Mouse (Mus musculus): ENCODE results near the gene Gm29776. TPM values are rescaled to one million over a fixed set of nuclear protein-coding genes. Genes with fewer than 3 reads are reported as not detected.

The Gm29776 gene
- total RNA-seq, 1 experiment from 2014 or later: 0.67 TPM

GRCm38 (mm10) chr14:54714121-54714520, 15.5 kb upstream of the Gm29776 start:
- peak; percentile 64 for ATAC-seq (replicated peaks; ENCODE audit: insufficient number of reproducible peaks, low FRiP score, low TSS enrichment, poor library complexity, severe bottlenecking)

- peak; percentile 24; the same call in 1 of the 2 replicates for ATAC-seq (replicated peaks; ENCODE audit: insufficient number of reproducible peaks, low FRiP score, low TSS enrichment, poor library complexity, severe bottlenecking)
Measured at GRCm38 (mm10) chr14:54712861-54713260, 14.2 kb upstream of the Gm29776 start.

- ATAC-seq (replicated peaks; ENCODE audit: insufficient number of reproducible peaks, low FRiP score, low TSS enrichment, poor library complexity, severe bottlenecking): no peak
Measured at GRCm38 (mm10) chr14:54712074-54712473, 13.4 kb upstream of the Gm29776 start, which contains the start of gene Cebpe. Gene Cebpe, minus strand, starts transcription at chr14:54712174.

GRCm38 (mm10) chr14:54709054-54709453, 10.4 kb upstream of the Gm29776 start:
- no peak for ATAC-seq (replicated peaks; ENCODE audit: insufficient number of reproducible peaks, low FRiP score, low TSS enrichment, poor library complexity, severe bottlenecking)

GRCm38 (mm10) chr14:54706589-54707320, 8.1 kb upstream of the Gm29776 start:
- no peak for ATAC-seq (replicated peaks; ENCODE audit: insufficient number of reproducible peaks, low FRiP score, low TSS enrichment, poor library complexity, severe bottlenecking)

- no peak for ATAC-seq (replicated peaks; ENCODE audit: insufficient number of reproducible peaks, low FRiP score, low TSS enrichment, poor library complexity, severe bottlenecking)
Measured at GRCm38 (mm10) chr14:54705844-54706243, 7.2 kb upstream of the Gm29776 start.

GRCm38 (mm10) chr14:54703207-54703606, 4.6 kb upstream of the Gm29776 start:
- ATAC-seq (replicated peaks; ENCODE audit: insufficient number of reproducible peaks, low FRiP score, low TSS enrichment, poor library complexity, severe bottlenecking): no peak

- ATAC-seq (replicated peaks; ENCODE audit: insufficient number of reproducible peaks, low FRiP score, low TSS enrichment, poor library complexity, severe bottlenecking): peak; percentile 86
Measured at GRCm38 (mm10) chr14:54701298-54701697, 2.7 kb upstream of the Gm29776 start.

GRCm38 (mm10) chr14:54699586-54699985, 953 bp upstream of the Gm29776 start:
- ATAC-seq (replicated peaks; ENCODE audit: insufficient number of reproducible peaks, low FRiP score, low TSS enrichment, poor library complexity, severe bottlenecking): no peak

- no peak for ATAC-seq (replicated peaks; ENCODE audit: insufficient number of reproducible peaks, low FRiP score, low TSS enrichment, poor library complexity, severe bottlenecking)
Measured at GRCm38 (mm10) chr14:54696752-54697151, 1.9 kb downstream of the Gm29776 start.

- 0 out of 2 replicates have a peak, but pooled peaks have one; percentile 20 for ATAC-seq (replicated peaks; ENCODE audit: insufficient number of reproducible peaks, low FRiP score, low TSS enrichment, poor library complexity, severe bottlenecking)
Measured at GRCm38 (mm10) chr14:54695042-54695441, 3.6 kb downstream of the Gm29776 start.

- ATAC-seq (replicated peaks; ENCODE audit: insufficient number of reproducible peaks, low FRiP score, low TSS enrichment, poor library complexity, severe bottlenecking): no peak
Measured at GRCm38 (mm10) chr14:54687251-54687650, 11.4 kb downstream of the Gm29776 start.

- peak; percentile 95 for ATAC-seq (replicated peaks; ENCODE audit: insufficient number of reproducible peaks, low FRiP score, low TSS enrichment, poor library complexity, severe bottlenecking)
Measured at GRCm38 (mm10) chr14:54686522-54687143, 12.0 kb downstream of the Gm29776 start, which contains the start of gene Acin1. Gene Acin1, minus strand, starts transcription at chr14:54686931.

- peak; percentile 45; the same call in 1 of the 2 replicates for ATAC-seq (replicated peaks; ENCODE audit: insufficient number of reproducible peaks, low FRiP score, low TSS enrichment, poor library complexity, severe bottlenecking)
Measured at GRCm38 (mm10) chr14:54686063-54686521, 12.5 kb downstream of the Gm29776 start, which contains the start of gene 1700123O20Rik. Gene 1700123O20Rik, plus strand, starts transcription at chr14:54686216.

- ATAC-seq (replicated peaks; ENCODE audit: insufficient number of reproducible peaks, low FRiP score, low TSS enrichment, poor library complexity, severe bottlenecking): no peak
Measured at GRCm38 (mm10) chr14:54685471-54685870, 13.2 kb downstream of the Gm29776 start.

GRCm38 (mm10) chr14:54682396-54682795, 16.2 kb downstream of the Gm29776 start:
- ATAC-seq (replicated peaks; ENCODE audit: insufficient number of reproducible peaks, low FRiP score, low TSS enrichment, poor library complexity, severe bottlenecking): no peak

- ATAC-seq (replicated peaks; ENCODE audit: insufficient number of reproducible peaks, low FRiP score, low TSS enrichment, poor library complexity, severe bottlenecking): no peak
Measured at GRCm38 (mm10) chr14:54678657-54679304, 19.9 kb downstream of the Gm29776 start.

GRCm38 (mm10) chr14:54676290-54676689, 22.3 kb downstream of the Gm29776 start:
- ATAC-seq (replicated peaks; ENCODE audit: insufficient number of reproducible peaks, low FRiP score, low TSS enrichment, poor library complexity, severe bottlenecking): no peak

- no peak for ATAC-seq (replicated peaks; ENCODE audit: insufficient number of reproducible peaks, low FRiP score, low TSS enrichment, poor library complexity, severe bottlenecking)
Measured at GRCm38 (mm10) chr14:54674317-54674716, 24.3 kb downstream of the Gm29776 start.
